In genomic region chr4:135617038-135617437, GRCm38 (mm10) we compare ENCODE assay signal across 28 mouse cellular contexts. TPM values are rescaled to one million over a fixed set of nuclear protein-coding genes. Genes with fewer than 3 reads are reported as not detected.
A peak's percentile ranks its signal among the peaks of the same experiment; 100 is the strongest.
DNase-seq lines count a peak whose midpoint lies in the region; ATAC-seq and TF ChIP-seq lines count a peak whose summit lies in the region.
"Had no signal": no experiment of that assay in that cellular context is flagged by ENCODE, and none has a peak within 500 bp of the region (broad histone marks: within the 10 kb centered on the region; RNA-seq: fewer than 3 reads in every experiment).

No protein-coding gene starts in this region.

- peak; percentile 25; the same call in 1 of the 2 replicates for TF ChIP-seq CTCF in liver, embryonic 14.5 days (IDR thresholded peaks at IDR 0.05; ENCODE audit: low read depth)

- H3K36me3 ChIP-seq in heart, embryonic 15.5 days: no peaks in the 10 kb centered on the region
- H3K36me3 ChIP-seq in liver, embryonic 14.5 days (replicated peaks; ENCODE audit: control insufficient read depth, insufficient read depth, low read depth): no peaks in the 10 kb centered on the region
- H3K36me3 ChIP-seq in liver, embryonic 11.5 days (ENCODE audit: control insufficient read depth, insufficient read depth, low read length): no peaks in the 10 kb centered on the region
- H3K36me3 ChIP-seq: embryonic facial prominence, embryonic 13.5 days; forebrain, embryonic 10.5 days; hindbrain, embryonic 15.5 days; midbrain, embryonic 12.5 days; neural tube, embryonic 15.5 days had no signal

- 49% methylated on average over 4 of the region's 4 CpGs for WGBS in heart, embryonic 15.5 days
- 38% methylated on average over 4 of the region's 4 CpGs for WGBS in liver, embryonic 14.5 days (ENCODE audit: insufficient replicate concordance)
- 50% methylated on average over 4 of the region's 4 CpGs for WGBS in liver, embryonic 11.5 days

- no peak overlapping the region for H3K4me3 ChIP-seq in heart, embryonic 15.5 days
- no peak overlapping the region for H3K4me3 ChIP-seq in liver, embryonic 14.5 days (ENCODE audit: insufficient read depth in 1 of 2, low read depth in 2 of 2, low read length in 2 of 2)
- H3K4me3 ChIP-seq in liver, embryonic 11.5 days (ENCODE audit: low read depth, low read length): no peak overlapping the region
- H3K4me3 ChIP-seq: embryonic facial prominence, embryonic 13.5 days; forebrain, embryonic 10.5 days; heart, adult 2 months; hindbrain, embryonic 15.5 days; midbrain, embryonic 12.5 days; neural tube, embryonic 15.5 days had no signal

- 0 out of 2 replicates have a peak, but pooled peaks have one; percentile 39 for ATAC-seq in heart, embryonic 15.5 days (replicated peaks; ENCODE audit: insufficient number of reproducible peaks, insufficient read depth, low FRiP score, low read depth)
- no peak for ATAC-seq in liver, embryonic 14.5 days (ENCODE audit: insufficient read depth)
- no peak for ATAC-seq in liver, embryonic 11.5 days (replicated peaks; ENCODE audit: low FRiP score)
- no peak for ATAC-seq in CD4-positive, CD25-positive, alpha-beta regulatory T cell, adult 4 months
- ATAC-seq: forebrain, embryonic 16.5 days; Patski had no signal

- H3K27ac ChIP-seq in heart, embryonic 15.5 days: no peak overlapping the region
- no peak overlapping the region for H3K27ac ChIP-seq in liver, embryonic 14.5 days
- no peak overlapping the region for H3K27ac ChIP-seq in liver, embryonic 11.5 days (ENCODE audit: low read depth, low read length)
- H3K27ac ChIP-seq: embryonic facial prominence, embryonic 13.5 days; forebrain, embryonic 10.5 days; heart, adult 2 months; hindbrain, embryonic 15.5 days; kidney, postnatal 0 days; midbrain, embryonic 12.5 days; neural tube, embryonic 15.5 days had no signal

- TF ChIP-seq EP300 in liver, embryonic 14.5 days (IDR thresholded peaks at IDR 0.05; ENCODE audit: low read depth): no peak

- H3K4me2 ChIP-seq in heart, embryonic 15.5 days: no peak overlapping the region
- no peak overlapping the region for H3K4me2 ChIP-seq in liver, embryonic 14.5 days (ENCODE audit: low read depth)
- H3K4me2 ChIP-seq in liver, embryonic 11.5 days: no peak overlapping the region
- H3K4me2 ChIP-seq: midbrain, embryonic 12.5 days; neural tube, embryonic 15.5 days had no signal

- peaks cover 4% of the 10 kb centered on the region; the same call in 1 of the 2 replicates for H3K4me1 ChIP-seq in heart, embryonic 15.5 days (replicated peaks)
- peaks cover 10 to 19% of the 10 kb centered on the region in 2 experiments for H3K4me1 ChIP-seq in liver, embryonic 14.5 days (replicated peaks; ENCODE audit: control insufficient read depth in 2 of 2, insufficient read depth in 2 of 2, low read length in 1 of 2)
- H3K4me1 ChIP-seq in liver, embryonic 11.5 days (replicated peaks; ENCODE audit: control insufficient read depth, insufficient read depth, low read length): peaks cover 10% of the 10 kb centered on the region

- no peak for DNase-seq in heart, adult 9 months (ENCODE audit: low spot score in 2 of 2)
- DNase-seq in liver, embryonic 14.5 days (ENCODE audit: low read depth in 3 of 3, low spot score in 3 of 3): no peak
- DNase-seq in liver, embryonic 11.5 days (ENCODE audit: low spot score): no peak
- peak; percentile 24 for DNase-seq in retina, postnatal 1 day
- no peak for DNase-seq in retina, embryonic 14.5 days (ENCODE audit: low spot score)
- peak; percentile 82 for DNase-seq in R1 (ENCODE audit: low read depth, low spot score)
- DNase-seq: adrenal gland, postnatal 14 days; cerebellum, adult 11-12 months; cerebellum, adult 9-11 months; heart, adult 2 months; kidney, adult 8-10 months; kidney, postnatal 4 days; layer of hippocampus, postnatal 36 days; left cerebral cortex, postnatal 4 days; lung, adult 18-20 months; lung, postnatal 14 days; right cerebral cortex, postnatal 4 days; thymus, postnatal 4 days had no signal

- H3K27me3 ChIP-seq in heart, embryonic 15.5 days: peaks cover 3% of the 10 kb centered on the region
- no peaks in the 10 kb centered on the region; the same call in 1 of the 2 replicates for H3K27me3 ChIP-seq in liver, embryonic 14.5 days (ENCODE audit: control insufficient read depth, insufficient read depth, low read length)
- H3K27me3 ChIP-seq in liver, embryonic 11.5 days (replicated peaks; ENCODE audit: control insufficient read depth, insufficient read depth, low read length): peaks cover 8% of the 10 kb centered on the region
- H3K27me3 ChIP-seq: hindbrain, embryonic 15.5 days; neural tube, embryonic 15.5 days; Patski had no signal

- no peaks in the 10 kb centered on the region for H3K9me3 ChIP-seq in heart, embryonic 15.5 days (replicated peaks)
- H3K9me3 ChIP-seq in liver, embryonic 14.5 days (ENCODE audit: control insufficient read depth, low read length): no peaks in the 10 kb centered on the region
- H3K9me3 ChIP-seq in liver, embryonic 11.5 days (ENCODE audit: control insufficient read depth, low read length): no peaks in the 10 kb centered on the region
- H3K9me3 ChIP-seq: embryonic facial prominence, embryonic 13.5 days; hindbrain, embryonic 15.5 days; midbrain, embryonic 12.5 days; neural tube, embryonic 15.5 days had no signal

- H3K9ac ChIP-seq in heart, embryonic 15.5 days: no peak overlapping the region
- no peak overlapping the region for H3K9ac ChIP-seq in liver, embryonic 14.5 days (replicated peaks)
- no peak overlapping the region for H3K9ac ChIP-seq in liver, embryonic 11.5 days (ENCODE audit: low read depth, low read length)
- H3K9ac ChIP-seq: embryonic facial prominence, embryonic 13.5 days; hindbrain, embryonic 15.5 days; midbrain, embryonic 12.5 days; neural tube, embryonic 15.5 days had no signal

RNA-seq across cellular contexts. Expression of gene Grhl3, which starts 43.6 kb away (rescaled TPM):
- polyA plus RNA-seq in heart, embryonic 15.5 days (2015; fragmentation: Nextera tagmentation; extraction: Ambion mirVana): 5.4 and 5.9 TPM in 2 replicates
- 0.13 and 0.14 TPM in 2 replicates for polyA plus RNA-seq in liver, embryonic 14.5 days (2012; rRNA removed)
- polyA plus RNA-seq in liver, embryonic 14.5 days (2014; fragmentation: Nextera tagmentation; extraction: Ambion mirVana): 0.11 and 0.15 TPM in 2 replicates
- polyA plus RNA-seq in liver, embryonic 11.5 days (2014; fragmentation: Nextera tagmentation; extraction: Ambion mirVana): 2.7 and 3.7 TPM in 2 replicates
- not detected for polyA plus RNA-seq in CD4-positive, CD25-positive, alpha-beta regulatory T cell, adult 4 months (2017; shearing (Covaris generic))
- polyA plus RNA-seq: Patski had no signal

Comparison
In these comparisons a context has a peak if more than half of its experiments do, and no peak if none do; other contexts are left out.
1. DNase-seq: peak in retina, postnatal 1 day (single experiment) and R1 (single experiment); none in heart, adult 9 months (0 of 2), liver, embryonic 14.5 days (0 of 3), liver, embryonic 11.5 days (single experiment) and retina, embryonic 14.5 days (single experiment).